In genomic region chr5:37045582-37045981, GRCm38 (mm10) we compare ENCODE assay signal across 34 mouse cellular contexts. TPM values are rescaled to one million over a fixed set of nuclear protein-coding genes. Genes with fewer than 3 reads are reported as not detected.
A peak's percentile ranks its signal among the peaks of the same experiment; 100 is the strongest.
DNase-seq lines count a peak whose midpoint lies in the region; ATAC-seq and TF ChIP-seq lines count a peak whose summit lies in the region.
"Had no signal": no experiment of that assay in that cellular context is flagged by ENCODE, and none has a peak within 500 bp of the region (broad histone marks: within the 10 kb centered on the region; RNA-seq: fewer than 3 reads in every experiment).

No protein-coding gene starts in this region.

- H3K4me1 ChIP-seq in spleen, adult 2 months (ENCODE audit: control insufficient read depth, insufficient read depth, insufficient read length): peaks cover 60% of the 10 kb centered on the region
- peaks cover 82% of the 10 kb centered on the region for H3K4me1 ChIP-seq in thymus, adult 2 months (replicated peaks; ENCODE audit: control insufficient read depth, insufficient read depth, low read length)
- H3K4me1 ChIP-seq: embryonic facial prominence, embryonic 13.5 days; intestine, embryonic 15.5 days had no signal

- no peak for TF ChIP-seq CTCF in spleen, adult 2 months (IDR thresholded peaks at IDR 0.05; ENCODE audit: extremely low read depth, insufficient read depth, insufficient read length, insufficient replicate concordance)
- TF ChIP-seq CTCF in thymus, adult 2 months (IDR thresholded peaks at IDR 0.05; ENCODE audit: borderline replicate concordance, control insufficient read depth, extremely low read depth, insufficient read depth, low read length, poor library complexity): no peak

- TF ChIP-seq POLR2A in spleen, adult 2 months (IDR thresholded peaks at IDR 0.05; ENCODE audit: low read depth, low read length): no peak
- no peak for TF ChIP-seq POLR2A in thymus, adult 2 months (IDR thresholded peaks at IDR 0.05; ENCODE audit: control insufficient read depth, extremely low read depth, insufficient read depth, low read length, poor library complexity)

- ATAC-seq in megakaryocyte, adult 5-6 weeks (ENCODE audit: poor library complexity, severe bottlenecking): no peak
- ATAC-seq in erythroid progenitor cell, adult 5-6 weeks (replicated peaks; ENCODE audit: low FRiP score, poor library complexity, severe bottlenecking): no peak
- ATAC-seq: hindbrain, embryonic 16.5 days; intestine, embryonic 15.5 days; midbrain, embryonic 15.5 days had no signal

- H3K27ac ChIP-seq in spleen, adult 2 months (ENCODE audit: insufficient read depth, low read length): peak overlapping the region; percentile 83
- peak overlapping the region; percentile 98 for H3K27ac ChIP-seq in thymus, adult 2 months (ENCODE audit: control insufficient read depth, insufficient read depth, low read length)
- H3K27ac ChIP-seq: embryonic facial prominence, embryonic 13.5 days; forebrain, embryonic 12.5 days; hindbrain, embryonic 10.5 days; intestine, embryonic 15.5 days; kidney, postnatal 0 days; limb, embryonic 10.5 days; limb, embryonic 15.5 days; liver, embryonic 14.5 days; midbrain, embryonic 10.5 days; midbrain, embryonic 15.5 days; stomach, postnatal 0 days had no signal

- H3K4me3 ChIP-seq in spleen, adult 2 months (ENCODE audit: extremely low read depth, insufficient read depth, insufficient read length): no peak overlapping the region
- H3K4me3 ChIP-seq in thymus, adult 2 months (ENCODE audit: control insufficient read depth, insufficient read depth, low read length): no peak overlapping the region
- H3K4me3 ChIP-seq: embryonic facial prominence, embryonic 13.5 days; forebrain, embryonic 12.5 days; hindbrain, embryonic 10.5 days; intestine, embryonic 15.5 days; limb, embryonic 10.5 days; limb, embryonic 15.5 days; midbrain, embryonic 10.5 days; midbrain, embryonic 15.5 days had no signal

- no peak for DNase-seq in spleen, adult 2 months (ENCODE audit: low read depth in 1 of 2, low spot score in 2 of 2)
- no peak for DNase-seq in spleen, adult 12 weeks (ENCODE audit: low spot score)
- DNase-seq in CD4-positive helper T cell, adult 2 months (ENCODE audit: low read depth, low spot score): peak; percentile 72
- DNase-seq in thymus, adult 2 months: peak; percentile 64
- peak; percentile 63 to 77 for DNase-seq in thymus, postnatal 36 days
- no peak for DNase-seq in heart, adult 8-10 months (ENCODE audit: low spot score)
- DNase-seq: adrenal gland, adult 2 months; adrenal gland, postnatal 36 days; cerebellum, adult 18-20 months; cerebellum, postnatal 10 days; gastrocnemius, postnatal 10 days; heart, postnatal 14 days; kidney, adult 8-10 months; layer of hippocampus, postnatal 36 days; lung, embryonic 14.5 days; lung, postnatal 14 days; right cerebral cortex, adult 18-20 months; right cerebral cortex, postnatal 4 days had no signal

- H3K36me3 ChIP-seq in spleen, adult 2 months (ENCODE audit: control insufficient read depth, insufficient read depth, low read length): no peaks in the 10 kb centered on the region
- no peaks in the 10 kb centered on the region for H3K36me3 ChIP-seq in thymus, adult 2 months (ENCODE audit: control insufficient read depth, insufficient read depth, low read length)
- H3K36me3 ChIP-seq: embryonic facial prominence, embryonic 13.5 days; forebrain, embryonic 12.5 days; hindbrain, embryonic 10.5 days; intestine, embryonic 15.5 days; limb, embryonic 10.5 days; limb, embryonic 15.5 days; midbrain, embryonic 10.5 days; midbrain, embryonic 15.5 days had no signal

- H3K27me3 ChIP-seq in spleen, adult 2 months (ENCODE audit: control insufficient read depth, insufficient read depth, low read length): no peaks in the 10 kb centered on the region
- no peaks in the 10 kb centered on the region for H3K27me3 ChIP-seq in thymus, adult 2 months (ENCODE audit: control insufficient read depth, insufficient read depth, low read length)
- H3K27me3 ChIP-seq: intestine, embryonic 15.5 days; midbrain, embryonic 15.5 days had no signal

- WGBS in spleen, adult 2 months: 29% methylated on average over 2 of the region's 2 CpGs
- 45% methylated on average over 2 of the region's 2 CpGs for WGBS in thymus, adult 2 months

RNA-seq across cellular contexts. Expression of gene Gm1043, which starts 39.6 kb away (rescaled TPM):
- polyA plus RNA-seq in spleen, adult 2 months (2012; rRNA removed): 2.7 and 3.0 TPM in 2 replicates
- 3.6 and 4.3 TPM in 2 replicates for polyA plus RNA-seq in thymus, adult 2 months (2012; rRNA removed)
- under 1 TPM in 1 of 4 experiments, not detected in 3; 0.25 TPM for total RNA-seq in heart, adult 8-10 months (2022)
- total RNA-seq in megakaryocyte, adult 5-6 weeks (2015): not detected in 2 replicates
- 0.20 TPM in 1 of 2 replicates, not detected in the other for total RNA-seq in megakaryocyte, adult 5-6 weeks (2017)
- 1.7 TPM in 1 of 2 replicates, not detected in the other for total RNA-seq in erythroid progenitor cell, adult 5-6 weeks (2015; ENCODE audit: low replicate concordance)
- 0.08 and 0.77 TPM in 2 replicates for total RNA-seq in erythroid progenitor cell, adult 5-6 weeks (2017; ENCODE audit: low replicate concordance)
- total RNA-seq: common myeloid progenitor, adult 5-6 weeks; gastrocnemius, postnatal 10 days had no signal
- polyA plus RNA-seq: embryonic facial prominence, embryonic 13.5 days; heart, embryonic 14.5 days; kidney, postnatal 0 days; limb, embryonic 10.5 days; liver, embryonic 14.5 days; lung, embryonic 14.5 days had no signal

RNA-seq across cellular contexts. Expression of gene Wfs1, which starts 56.6 kb away (rescaled TPM):
- polyA plus RNA-seq in spleen, adult 2 months (2012; rRNA removed): 7.2 TPM in 2 replicates
- 7.1 and 8.5 TPM in 2 replicates for polyA plus RNA-seq in thymus, adult 2 months (2012; rRNA removed)
- 100 to 1,000 TPM in 2 of 4 experiments, 10 to 100 TPM in 2; 92.1 to 104 (median 96.8) TPM for total RNA-seq in heart, adult 8-10 months (2022)
- 5.3 and 5.4 TPM in 2 replicates for total RNA-seq in megakaryocyte, adult 5-6 weeks (2015)
- total RNA-seq in megakaryocyte, adult 5-6 weeks (2017): 6.0 and 7.5 TPM in 2 replicates
- total RNA-seq in erythroid progenitor cell, adult 5-6 weeks (2015; ENCODE audit: low replicate concordance): 0.72 TPM in 1 of 2 replicates, not detected in the other
- total RNA-seq in erythroid progenitor cell, adult 5-6 weeks (2017; ENCODE audit: low replicate concordance): 0.13 and 3.5 TPM in 2 replicates

Comparison
In these comparisons a context has a peak if more than half of its experiments do, and no peak if none do; other contexts are left out.
1. DNase-seq: peak in CD4-positive helper T cell, adult 2 months (single experiment), thymus, adult 2 months (single experiment) and thymus, postnatal 36 days (2 of 2); none in spleen, adult 2 months (0 of 2), spleen, adult 12 weeks (single experiment) and heart, adult 8-10 months (single experiment).
2. RNA of gene Wfs1, which starts 56.6 kb away (total RNA-seq): 92.1 to 104 TPM in heart, adult 8-10 months; 5.3 to 7.5 TPM in megakaryocyte, adult 5-6 weeks and 0.13 to 3.5 TPM in erythroid progenitor cell, adult 5-6 weeks; every median in the first group is over 10 times any median in the second.